Mouse (Mus musculus): Measurements from ENCODE around the gene Flot1. TPM values are rescaled to one million over a fixed set of nuclear protein-coding genes. Genes with fewer than 3 reads are reported as not detected.

The Flot1 gene
- polyA plus RNA-seq, 1 experiment from 2014 or later: 49.4 TPM

GRCm38 (mm10) chr17:35840561-35840960 lies 17.5 kb downstream of the Flot1 start:
- 49% methylated on average over 14 of the region's 14 CpGs for WGBS
- H3K9me3 ChIP-seq: no peaks in the 10 kb centered on the region
- H3K4me1 ChIP-seq (replicated peaks): peaks cover 13% of the 10 kb centered on the region
- no peak overlapping the region for H3K9ac ChIP-seq
- no peak for ATAC-seq
- H3K27ac ChIP-seq: peak overlapping the region; percentile 23; the same call in 1 of the 2 replicates
- H3K36me3 ChIP-seq: peaks cover 14% of the 10 kb centered on the region
- no peaks in the 10 kb centered on the region for H3K27me3 ChIP-seq (replicated peaks)
- peak overlapping the region; percentile 45 for H3K4me2 ChIP-seq (replicated peaks)
- H3K4me3 ChIP-seq (replicated peaks): peak overlapping the region; percentile 61

- under 1% methylated on average over 59 of the region's 59 CpGs for WGBS
- peak within 1 kb of the TSS; percentile 61 for H3K4me3 ChIP-seq (replicated peaks)
- peak; percentile 92 for ATAC-seq
- H3K27ac ChIP-seq: peak within 1 kb of the TSS; percentile 78
- H3K9ac ChIP-seq: peak within 1 kb of the TSS; percentile 60
- H3K27me3 ChIP-seq (replicated peaks): no peaks in the 10 kb centered on the region
- peaks cover 15% of the 10 kb centered on the region for H3K36me3 ChIP-seq
- H3K9me3 ChIP-seq: no peaks in the 10 kb centered on the region
- peak within 1 kb of the TSS; percentile 66 for H3K4me2 ChIP-seq (replicated peaks)
- H3K4me1 ChIP-seq (replicated peaks): peaks cover 8% of the 10 kb centered on the region; the same call in 1 of the 2 replicates
Measured at GRCm38 (mm10) chr17:35841076-35841950, 18.3 kb downstream of the Flot1 start, which contains the start of gene Mdc1. Gene Mdc1 (plus strand): TSS chr17:35841515.

- no peak for ATAC-seq
- 19% methylated on average over 11 of the region's 11 CpGs for WGBS
Measured at GRCm38 (mm10) chr17:35842006-35842405, 19.0 kb downstream of the Flot1 start.

GRCm38 (mm10) chr17:35843514-35843913 lies 20.5 kb downstream of the Flot1 start:
- Histone ChIP-seq H3K4me2 (replicated peaks) (no peak overlapping the region), H3K27me3 (replicated peaks) (no peaks in the 10 kb centered on the region), H3K4me3 (replicated peaks) (no peak overlapping the region), H3K4me1 (replicated peaks) (peaks cover 8% of the 10 kb centered on the region; the same call in 1 of the 2 replicates), H3K27ac (no peak overlapping the region), H3K9me3 (no peaks in the 10 kb centered on the region), H3K9ac (no peak overlapping the region), H3K36me3 (peaks cover 27% of the 10 kb centered on the region)
- 98% methylated on average over 3 of the region's 3 CpGs for WGBS
- no peak for ATAC-seq

More at GRCm38 (mm10) chr17:35842006-35842405, 19.0 kb downstream of the Flot1 start:
- peak overlapping the region; percentile 66 for H3K4me2 ChIP-seq (replicated peaks)
- H3K36me3 ChIP-seq: peaks cover 16% of the 10 kb centered on the region
- H3K9ac ChIP-seq: peak overlapping the region; percentile 60
- peak overlapping the region; percentile 78 for H3K27ac ChIP-seq
- H3K9me3 ChIP-seq: no peaks in the 10 kb centered on the region
- H3K27me3 ChIP-seq (replicated peaks): no peaks in the 10 kb centered on the region
- peaks cover 8% of the 10 kb centered on the region; the same call in 1 of the 2 replicates for H3K4me1 ChIP-seq (replicated peaks)
- peak overlapping the region; percentile 61 for H3K4me3 ChIP-seq (replicated peaks)

GRCm38 (mm10) chr17:35848112-35848511 lies 25.1 kb downstream of the Flot1 start:
- Histone ChIP-seq H3K9ac (no peak overlapping the region), H3K36me3 (peaks cover 58% of the 10 kb centered on the region), H3K9me3 (no peaks in the 10 kb centered on the region), H3K4me2 (replicated peaks) (no peak overlapping the region), H3K4me1 (replicated peaks) (no peaks in the 10 kb centered on the region), H3K27me3 (replicated peaks) (no peaks in the 10 kb centered on the region), H3K27ac (no peak overlapping the region), H3K4me3 (replicated peaks) (no peak overlapping the region)
- ATAC-seq: peak; percentile 56
- 46% methylated on average over 1 of the region's 1 CpGs for WGBS

- Histone ChIP-seq H3K27me3 (replicated peaks) (no peaks in the 10 kb centered on the region), H3K36me3 (peaks cover 56% of the 10 kb centered on the region), H3K4me2 (replicated peaks) (no peak overlapping the region), H3K4me1 (replicated peaks) (no peaks in the 10 kb centered on the region), H3K4me3 (replicated peaks) (no peak overlapping the region), H3K27ac (no peak overlapping the region), H3K9me3 (no peaks in the 10 kb centered on the region), H3K9ac (no peak overlapping the region)
- WGBS: 83% methylated on average over 3 of the region's 3 CpGs
- ATAC-seq: no peak
Measured at GRCm38 (mm10) chr17:35850974-35851373, 27.9 kb downstream of the Flot1 start.

- WGBS: 91% methylated on average over 1 of the region's 1 CpGs
- peaks cover 10% of the 10 kb centered on the region; the same call in 1 of the 2 replicates for H3K4me1 ChIP-seq (replicated peaks)
Measured at GRCm38 (mm10) chr17:35859371-35859770, 36.3 kb downstream of the Flot1 start.

GRCm38 (mm10) chr17:35859835-35860234 lies 36.8 kb downstream of the Flot1 start:
- H3K9me3 ChIP-seq: no peaks in the 10 kb centered on the region
- H3K36me3 ChIP-seq: peaks cover 13% of the 10 kb centered on the region; the same call in 1 of the 2 replicates
- WGBS: 72% methylated on average over 2 of the region's 2 CpGs
- H3K4me1 ChIP-seq (replicated peaks): peaks cover 12% of the 10 kb centered on the region
- no peak overlapping the region for H3K4me3 ChIP-seq (replicated peaks)
- no peak for ATAC-seq
- no peak overlapping the region for H3K9ac ChIP-seq
- no peak overlapping the region for H3K27ac ChIP-seq
- H3K27me3 ChIP-seq (replicated peaks): no peaks in the 10 kb centered on the region
- no peak overlapping the region for H3K4me2 ChIP-seq (replicated peaks)

More at GRCm38 (mm10) chr17:35859371-35859770, 36.3 kb downstream of the Flot1 start:
- Histone ChIP-seq H3K27ac (no peak overlapping the region), H3K9me3 (no peaks in the 10 kb centered on the region), H3K4me3 (replicated peaks) (no peak overlapping the region), H3K4me2 (replicated peaks) (no peak overlapping the region), H3K36me3 (peaks cover 14% of the 10 kb centered on the region; the same call in 1 of the 2 replicates), H3K9ac (no peak overlapping the region), H3K27me3 (replicated peaks) (no peaks in the 10 kb centered on the region)
- ATAC-seq: no peak

- Histone ChIP-seq H3K9me3 (no peaks in the 10 kb centered on the region), H3K9ac (peak overlapping the region; percentile 85), H3K27ac (peak overlapping the region; percentile 92), H3K4me3 (replicated peaks) (peak overlapping the region; percentile 88), H3K27me3 (replicated peaks) (no peaks in the 10 kb centered on the region), H3K4me2 (replicated peaks) (peak overlapping the region; percentile 74), H3K36me3 (peaks cover 13% of the 10 kb centered on the region; the same call in 1 of the 2 replicates), H3K4me1 (replicated peaks) (peaks cover 18% of the 10 kb centered on the region)
- peak; percentile 19 for ATAC-seq
- WGBS: 3% methylated on average over 12 of the region's 12 CpGs
Measured at GRCm38 (mm10) chr17:35860831-35861197, 37.8 kb downstream of the Flot1 start.

GRCm38 (mm10) chr17:35861198-35861857 lies 38.3 kb downstream of the Flot1 start, which contains the start of gene Nrm:
Gene Nrm (plus strand): TSS chr17:35861318.
- Histone ChIP-seq H3K4me1 (replicated peaks) (peaks cover 18% of the 10 kb centered on the region), H3K9ac (peak within 1 kb of the TSS; percentile 85), H3K9me3 (no peaks in the 10 kb centered on the region), H3K27ac (peak within 1 kb of the TSS; percentile 92), H3K27me3 (replicated peaks) (no peaks in the 10 kb centered on the region), H3K36me3 (peaks cover 13% of the 10 kb centered on the region; the same call in 1 of the 2 replicates), H3K4me3 (replicated peaks) (peak within 1 kb of the TSS; percentile 88), H3K4me2 (replicated peaks) (peak within 1 kb of the TSS; percentile 74)
- peak; percentile 95 for ATAC-seq
- WGBS: under 1% methylated on average over 47 of the region's 47 CpGs

GRCm38 (mm10) chr17:35864832-35865353 lies 41.9 kb downstream of the Flot1 start:
- H3K9ac ChIP-seq: peak overlapping the region; percentile 71
- H3K4me2 ChIP-seq (replicated peaks): peak overlapping the region; percentile 94
- H3K27ac ChIP-seq: peak overlapping the region; percentile 98
- H3K36me3 ChIP-seq: 0 out of 2 replicates have a peak, but pooled peaks cover 2% of the 10 kb centered on the region
- peak overlapping the region; percentile 64 for H3K4me3 ChIP-seq (replicated peaks)
- no peaks in the 10 kb centered on the region for H3K9me3 ChIP-seq
- H3K27me3 ChIP-seq (replicated peaks): no peaks in the 10 kb centered on the region
- no peak for ATAC-seq
- WGBS: 31% methylated on average over 10 of the region's 10 CpGs
- H3K4me1 ChIP-seq (replicated peaks): peaks cover 43% of the 10 kb centered on the region
